Mouse (Mus musculus) neural tube, embryonic 12.5 days (tissue): ENCODE results near the gene Usp24. TPM values are rescaled to one million over a fixed set of nuclear protein-coding genes. Genes with fewer than 3 reads are reported as not detected.

Experiments used
- ATAC-seq: fragments of 200-750 bp; cut with Nextera tagmentation; 2 replicates; pipeline ENCODE4 v1.8.0; 2017; ENCODE audit warnings: low read depth, mild to moderate bottlenecking, moderate TSS enrichment, moderate library complexity; ENCODE audit not compliant: low FRiP score
- H3K27ac ChIP-seq: fragments of 300-500 bp; sonication (generic); 2 replicates; pipeline ENCODE4 v1.5.1; 2016
- H3K27me3 ChIP-seq: fragments of 300-500 bp; sonication (generic); replicated peaks from 2 replicates; pipeline ENCODE4 v1.6.1; 2016; ENCODE audit warnings: mild to moderate bottlenecking
- H3K36me3 ChIP-seq: fragments of 300-500 bp; sonication (generic); 2 replicates; pipeline ENCODE4 v1.6.1; 2016; ENCODE audit warnings: mild to moderate bottlenecking
- H3K4me1 ChIP-seq: fragments of 300-500 bp; sonication (generic); 2 replicates; pipeline ENCODE4 v1.6.1; 2016
- H3K4me2 ChIP-seq: fragments of 300-500 bp; sonication (generic); replicated peaks from 2 replicates; pipeline ENCODE4 v1.6.1; 2016; ENCODE audit warnings: mild to moderate bottlenecking
- H3K4me3 ChIP-seq: fragments of 300-500 bp; sonication (generic); 2 replicates; pipeline ENCODE4 v1.5.1; 2016
- H3K9ac ChIP-seq: fragments of 300-500 bp; sonication (generic); 2 replicates; pipeline ENCODE4 v1.6.1; 2016; ENCODE audit warnings: mild to moderate bottlenecking
- H3K9me3 ChIP-seq: fragments of 300-500 bp; sonication (generic); 2 replicates; pipeline ENCODE4 v1.6.1; 2016; ENCODE audit warnings: mild to moderate bottlenecking
- WGBS: fragments of 180-500 bp; shearing (Covaris S2); methylation state at CpG from one replicate; pipeline ENCODE4 v1.1.7; 2016; 5-methylcytosine and 5-hydroxymethylcytosine counted together
- polyA plus RNA-seq: library from polyadenylated mRNA; unstranded; fragments of >200 nt; fragmentation: Nextera tagmentation; extraction: Ambion mirVana; gene quantifications from 2 replicates; pipeline ENCODE4 v1.2.1, GENCODE M21; 2016

Gene Usp24
- polyA plus RNA-seq, 1 experiment from 2014 or later: 10.2 TPM

DNA sequence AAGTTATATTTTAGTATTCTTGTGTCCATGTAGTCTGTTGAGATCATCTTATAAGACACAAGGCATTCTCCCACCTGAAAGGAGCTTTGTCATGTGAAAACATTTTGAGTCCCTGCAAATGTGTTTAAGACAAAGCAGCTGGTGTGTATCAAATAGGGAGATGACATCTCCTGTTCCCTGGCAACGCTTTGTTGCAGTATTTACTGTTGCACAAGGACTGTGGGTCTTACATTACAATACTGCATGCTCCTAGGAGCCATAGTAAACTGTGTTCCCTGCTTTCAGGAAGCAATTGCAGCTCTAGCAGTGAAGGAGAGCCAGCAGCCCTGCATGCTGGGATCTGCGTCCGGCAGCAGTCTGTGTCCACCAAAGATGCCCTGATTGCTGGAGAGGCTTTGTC, 73.9 kb downstream of the Usp24 start:
- no peaks in the 10 kb centered on the region for H3K27me3 ChIP-seq
- H3K27ac ChIP-seq: no peak overlapping the region
- H3K4me3 ChIP-seq: no peak overlapping the region
- H3K36me3 ChIP-seq: peaks cover 70% of the 10 kb centered on the region
- no peak overlapping the region for H3K4me2 ChIP-seq
- no peaks in the 10 kb centered on the region for H3K9me3 ChIP-seq
- ATAC-seq: no peak
- no peak overlapping the region for H3K9ac ChIP-seq
- WGBS: 90% methylated on average over 3 of the region's 3 CpGs
- no peaks in the 10 kb centered on the region for H3K4me1 ChIP-seq

DNA sequence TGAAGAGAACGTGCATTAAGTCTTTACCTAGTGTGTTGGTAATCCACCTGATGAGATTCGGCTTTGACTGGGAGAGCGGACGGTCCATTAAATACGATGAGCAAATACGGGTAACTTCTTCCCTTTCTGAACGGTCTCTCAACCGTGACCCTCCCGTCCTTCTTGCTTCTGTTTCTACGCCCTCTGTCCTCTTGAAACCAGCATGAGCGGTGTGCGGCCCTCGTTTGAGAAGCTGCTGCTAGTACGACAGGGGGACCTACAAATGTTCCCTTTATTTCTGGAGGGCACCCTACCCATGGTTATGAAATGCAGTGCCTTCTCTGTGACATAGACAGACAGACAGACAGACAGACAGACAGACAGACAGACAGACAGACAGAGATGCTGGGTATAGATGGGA, 93.6 kb downstream of the Usp24 start:
- no peak for ATAC-seq
- Histone ChIP-seq H3K27ac (no peak overlapping the region), H3K9me3 (no peaks in the 10 kb centered on the region), H3K4me2 (no peak overlapping the region), H3K4me1 (no peaks in the 10 kb centered on the region), H3K36me3 (peaks cover 74% of the 10 kb centered on the region), H3K4me3 (no peak overlapping the region), H3K27me3 (no peaks in the 10 kb centered on the region), H3K9ac (no peak overlapping the region)
- WGBS: 92% methylated on average over 14 of the region's 14 CpGs

DNA sequence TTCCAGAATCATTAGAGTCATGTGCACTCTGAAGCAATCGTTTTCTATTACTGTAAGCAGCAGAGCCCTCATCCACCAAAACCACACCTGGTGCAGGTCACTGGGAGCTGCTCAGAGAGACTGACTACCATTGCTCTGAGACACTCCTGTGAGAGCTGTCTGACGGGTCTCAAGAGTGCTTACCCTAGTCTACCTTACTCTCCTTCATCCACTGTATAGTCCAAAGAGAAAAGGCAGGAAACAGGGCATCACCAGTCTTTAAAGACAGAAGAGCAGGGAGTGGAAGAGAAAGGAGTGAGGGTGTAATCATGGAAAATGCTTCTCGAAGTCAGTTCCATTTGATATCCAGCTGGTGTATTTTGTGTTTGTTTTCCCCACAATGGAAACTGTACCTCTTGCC, 103.2 kb downstream of the Usp24 start:
- no peaks in the 10 kb centered on the region for H3K27me3 ChIP-seq

DNA sequence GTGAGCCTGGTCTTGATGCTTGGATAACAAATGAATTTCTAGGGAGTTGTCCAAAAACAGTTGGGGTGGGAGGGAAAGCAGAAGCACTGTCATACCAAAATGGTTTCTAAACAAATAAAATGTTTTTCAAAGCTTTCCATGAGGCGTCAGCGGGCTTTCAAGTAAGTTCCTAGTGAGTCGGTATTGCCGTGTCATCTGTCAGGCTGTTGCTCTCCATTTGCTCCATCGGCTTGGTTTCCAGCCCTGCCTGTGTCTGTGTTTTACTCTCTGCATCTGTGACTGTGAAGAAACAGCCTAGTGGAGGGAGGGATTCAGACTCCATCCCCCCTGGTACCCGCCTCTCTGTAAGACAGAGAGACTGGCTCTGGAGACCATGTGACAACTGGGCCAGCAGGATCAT, 103.8 kb downstream of the Usp24 start:
- 87% methylated on average over 6 of the region's 6 CpGs for WGBS
- peaks cover 62% of the 10 kb centered on the region for H3K36me3 ChIP-seq
- no peaks in the 10 kb centered on the region for H3K4me1 ChIP-seq
- no peak overlapping the region for H3K4me3 ChIP-seq
- H3K9me3 ChIP-seq: no peaks in the 10 kb centered on the region
- no peak overlapping the region for H3K9ac ChIP-seq
- no peak overlapping the region for H3K4me2 ChIP-seq
- no peaks in the 10 kb centered on the region for H3K27me3 ChIP-seq
- no peak overlapping the region for H3K27ac ChIP-seq
- ATAC-seq: no peak

More for the DNA sequence above, 103.2 kb downstream of the Usp24 start:
- no peaks in the 10 kb centered on the region for H3K4me1 ChIP-seq
- no peak for ATAC-seq
- no peak overlapping the region for H3K4me3 ChIP-seq
- H3K4me2 ChIP-seq: no peak overlapping the region
- WGBS: 86% methylated on average over 3 of the region's 3 CpGs
- no peak overlapping the region for H3K9ac ChIP-seq
- no peak overlapping the region for H3K27ac ChIP-seq
- peaks cover 57% of the 10 kb centered on the region for H3K36me3 ChIP-seq
- no peaks in the 10 kb centered on the region for H3K9me3 ChIP-seq

DNA sequence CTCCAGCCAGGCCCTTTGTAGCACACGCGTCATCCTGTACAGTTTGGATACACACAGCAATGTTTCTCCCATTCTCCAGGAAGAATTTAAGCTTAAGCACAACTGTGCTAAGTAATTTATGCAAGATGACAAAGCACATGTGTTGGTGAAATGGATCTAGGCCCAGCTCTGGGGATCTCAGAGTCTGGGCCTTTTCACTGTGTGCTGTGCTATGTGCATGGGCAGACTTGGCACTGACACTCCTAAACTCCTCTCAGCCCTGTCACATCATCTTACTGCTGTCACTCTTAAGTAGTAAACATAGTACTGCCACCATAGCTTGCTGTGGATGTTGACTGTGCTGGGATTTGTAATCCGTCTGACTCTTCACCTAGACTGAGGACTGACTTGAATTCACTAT, 106.6 kb downstream of the Usp24 start:
- Histone ChIP-seq H3K4me2 (no peak overlapping the region), H3K36me3 (peaks cover 69% of the 10 kb centered on the region), H3K9me3 (no peaks in the 10 kb centered on the region), H3K27ac (no peak overlapping the region), H3K4me1 (no peaks in the 10 kb centered on the region), H3K4me3 (no peak overlapping the region), H3K9ac (no peak overlapping the region), H3K27me3 (no peaks in the 10 kb centered on the region)
- ATAC-seq: no peak
- 91% methylated on average over 3 of the region's 3 CpGs for WGBS

DNA sequence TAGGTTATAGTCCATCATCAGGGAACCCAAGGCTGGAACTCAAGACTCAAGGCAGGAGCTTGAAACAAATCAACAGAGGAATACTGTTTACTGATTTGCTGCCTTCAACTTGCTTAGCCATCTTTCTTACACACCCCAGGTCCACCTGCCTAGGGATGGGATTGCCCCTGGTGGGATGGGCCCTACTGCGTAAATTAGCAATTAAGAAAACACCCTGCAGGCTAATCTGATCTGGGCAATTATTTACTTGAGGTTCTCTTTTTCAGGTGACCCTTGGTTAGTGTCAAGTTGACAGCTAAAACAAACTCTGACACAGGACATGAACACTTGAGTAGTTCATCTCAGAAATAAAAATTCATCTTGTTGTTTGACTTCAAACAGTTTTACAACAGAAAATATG, 108.5 kb downstream of the Usp24 start:
- 94% methylated on average over 1 of the region's 1 CpGs for WGBS
- Histone ChIP-seq H3K9me3 (no peaks in the 10 kb centered on the region), H3K27me3 (no peaks in the 10 kb centered on the region), H3K9ac (no peak overlapping the region), H3K27ac (no peak overlapping the region), H3K4me1 (no peaks in the 10 kb centered on the region), H3K4me3 (no peak overlapping the region), H3K36me3 (peaks cover 66% of the 10 kb centered on the region), H3K4me2 (no peak overlapping the region)
- ATAC-seq: no peak

DNA sequence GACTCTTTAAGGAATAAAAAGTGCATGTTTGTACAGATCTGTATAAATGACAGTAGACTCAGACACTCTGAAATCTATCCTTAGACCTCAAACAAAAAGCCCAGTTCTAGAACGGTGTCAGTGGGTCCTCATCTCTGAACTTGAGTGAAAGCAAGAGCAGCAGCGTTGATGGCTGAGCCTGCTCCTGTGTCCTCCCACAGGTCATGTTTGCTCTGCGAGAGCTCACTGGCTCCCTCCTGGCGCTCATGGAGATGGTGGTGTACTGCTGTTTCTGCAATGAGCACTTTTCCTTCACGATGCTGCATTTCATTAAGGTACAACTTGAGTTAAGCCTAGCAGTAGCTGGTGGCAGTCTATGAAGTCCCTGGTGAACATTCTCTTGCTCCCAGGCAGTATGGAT, 110.3 kb downstream of the Usp24 start:
- Histone ChIP-seq H3K27ac (no peak overlapping the region), H3K36me3 (peaks cover 70% of the 10 kb centered on the region), H3K9ac (no peak overlapping the region), H3K9me3 (no peaks in the 10 kb centered on the region), H3K4me3 (no peak overlapping the region), H3K4me2 (no peak overlapping the region), H3K4me1 (no peaks in the 10 kb centered on the region), H3K27me3 (no peaks in the 10 kb centered on the region)
- WGBS: 71% methylated on average over 5 of the region's 5 CpGs
- no peak for ATAC-seq

DNA sequence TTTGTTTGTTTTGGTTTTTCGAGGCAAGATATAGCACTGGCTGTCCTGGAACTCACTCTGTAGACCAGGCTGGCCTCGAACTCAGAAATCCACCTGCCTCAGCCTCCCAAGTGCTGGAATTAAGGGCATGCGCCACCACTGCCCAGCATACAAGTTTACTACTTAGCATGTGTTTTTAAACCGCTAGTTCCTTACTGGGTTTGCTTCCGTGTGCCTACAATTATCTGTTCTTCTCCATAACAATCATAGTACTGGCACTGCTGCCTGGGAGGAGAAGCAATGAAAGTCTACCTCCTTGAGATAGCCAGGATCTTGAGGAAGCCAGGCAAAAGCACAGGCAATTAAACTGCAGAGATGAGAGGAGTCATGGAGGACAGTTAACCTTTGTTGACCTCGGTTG, 112.6 kb downstream of the Usp24 start:
- WGBS: 91% methylated on average over 6 of the region's 6 CpGs
- H3K4me1 ChIP-seq: no peaks in the 10 kb centered on the region
- no peak overlapping the region for H3K4me3 ChIP-seq
- H3K27ac ChIP-seq: no peak overlapping the region
- no peak overlapping the region for H3K9ac ChIP-seq
- H3K27me3 ChIP-seq: no peaks in the 10 kb centered on the region
- ATAC-seq: no peak
- H3K36me3 ChIP-seq: peaks cover 78% of the 10 kb centered on the region
- no peaks in the 10 kb centered on the region for H3K9me3 ChIP-seq
- H3K4me2 ChIP-seq: no peak overlapping the region

DNA sequence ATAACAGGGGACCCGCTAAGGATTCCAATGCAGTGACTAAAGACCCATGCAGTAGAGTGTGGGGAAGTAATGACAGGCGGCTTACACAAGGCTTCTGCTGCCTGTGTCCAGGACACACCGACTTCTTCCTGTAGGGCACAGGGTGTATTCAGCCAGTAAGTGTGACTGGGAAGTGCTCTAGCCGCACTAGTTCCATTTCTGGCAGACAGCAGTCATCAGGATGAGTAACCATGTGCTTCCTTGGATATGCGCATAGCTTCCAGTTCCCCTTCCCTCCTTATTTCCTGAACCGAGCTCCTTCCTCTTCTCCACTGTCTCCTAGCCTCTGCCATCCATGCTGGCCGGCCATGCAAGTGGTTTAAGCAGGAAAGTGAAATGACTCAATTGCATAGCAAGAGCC, 113.1 kb downstream of the Usp24 start:
- no peak overlapping the region for H3K27ac ChIP-seq
- H3K36me3 ChIP-seq: peaks cover 76% of the 10 kb centered on the region
- no peaks in the 10 kb centered on the region for H3K9me3 ChIP-seq
- H3K4me3 ChIP-seq: no peak overlapping the region
- ATAC-seq: no peak
- no peaks in the 10 kb centered on the region for H3K27me3 ChIP-seq
- H3K9ac ChIP-seq: no peak overlapping the region
- no peaks in the 10 kb centered on the region for H3K4me1 ChIP-seq
- WGBS: 87% methylated on average over 7 of the region's 7 CpGs
- no peak overlapping the region for H3K4me2 ChIP-seq

DNA sequence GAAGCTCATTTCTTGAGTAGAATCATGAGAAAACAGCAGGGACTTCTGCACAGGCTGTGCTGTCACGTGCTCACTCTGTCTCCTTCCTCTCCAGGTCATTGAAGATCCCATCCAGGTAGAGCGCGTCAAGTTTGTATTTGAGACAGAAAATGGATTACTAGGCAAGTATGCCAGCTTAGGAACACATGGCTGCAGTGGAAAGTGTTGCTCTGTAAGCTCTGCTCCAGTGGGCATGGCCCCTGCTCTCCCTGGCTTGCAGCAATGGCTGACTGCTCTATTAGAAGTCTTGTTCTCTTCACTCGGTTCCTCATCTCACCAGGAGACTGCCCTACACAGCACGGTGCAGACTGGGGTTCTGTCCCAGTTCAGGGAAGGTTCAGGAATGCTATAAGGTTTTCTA, 114.4 kb downstream of the Usp24 start:
- peaks cover 69% of the 10 kb centered on the region for H3K36me3 ChIP-seq
- no peaks in the 10 kb centered on the region for H3K27me3 ChIP-seq
- no peaks in the 10 kb centered on the region for H3K4me1 ChIP-seq
- H3K9ac ChIP-seq: no peak overlapping the region
- ATAC-seq: no peak
- 93% methylated on average over 5 of the region's 5 CpGs for WGBS
- no peaks in the 10 kb centered on the region for H3K9me3 ChIP-seq
- H3K4me2 ChIP-seq: no peak overlapping the region
- no peak overlapping the region for H3K27ac ChIP-seq
- no peak overlapping the region for H3K4me3 ChIP-seq

DNA sequence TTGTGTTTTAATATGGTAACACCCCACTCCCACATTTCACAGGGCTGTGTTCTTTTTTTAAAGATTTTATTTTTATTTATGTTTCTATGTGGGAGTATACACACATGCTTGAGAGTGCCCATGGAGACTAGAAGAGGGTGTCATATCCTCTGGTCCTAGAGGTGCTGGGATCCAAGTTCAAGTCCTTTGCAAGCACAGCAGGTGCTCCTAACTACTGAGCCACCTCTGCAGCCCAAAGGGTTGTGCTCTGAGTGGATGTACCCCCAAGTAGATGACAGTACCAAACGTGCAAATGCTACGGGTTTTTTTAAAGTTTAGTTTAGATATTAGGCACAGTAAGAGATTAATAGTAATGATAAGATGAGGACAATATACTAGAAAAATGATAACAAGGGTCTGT, 119.4 kb downstream of the Usp24 start:
- Histone ChIP-seq H3K27me3 (no peaks in the 10 kb centered on the region), H3K27ac (no peak overlapping the region), H3K36me3 (peaks cover 76% of the 10 kb centered on the region), H3K9me3 (no peaks in the 10 kb centered on the region), H3K9ac (no peak overlapping the region), H3K4me3 (no peak overlapping the region), H3K4me1 (no peaks in the 10 kb centered on the region), H3K4me2 (no peak overlapping the region)
- ATAC-seq: no peak
- 95% methylated on average over 2 of the region's 2 CpGs for WGBS

DNA sequence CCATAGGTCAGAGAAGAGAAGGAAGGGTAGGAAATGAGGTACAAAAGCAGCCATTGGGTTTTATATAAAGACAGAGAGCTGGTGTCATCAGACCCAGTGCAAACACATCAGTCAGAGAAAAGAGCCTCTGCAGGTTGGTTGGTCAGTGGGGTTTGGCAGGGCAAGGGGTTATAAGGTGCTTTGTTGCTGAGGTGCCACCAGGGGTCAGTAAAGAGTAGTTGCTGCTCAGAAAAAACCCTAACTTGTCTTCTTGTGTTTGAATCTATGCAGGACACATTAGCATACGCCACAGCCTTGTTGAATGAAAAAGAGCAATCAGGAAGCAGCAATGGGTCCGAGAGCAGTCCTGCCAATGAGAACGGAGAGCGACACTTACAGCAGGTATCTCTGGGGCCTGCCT, 120.5 kb downstream of the Usp24 start:
- H3K9ac ChIP-seq: no peak overlapping the region
- H3K27ac ChIP-seq: no peak overlapping the region
- no peak overlapping the region for H3K4me3 ChIP-seq
- no peak for ATAC-seq
- H3K4me1 ChIP-seq: no peaks in the 10 kb centered on the region
- 73% methylated on average over 4 of the region's 4 CpGs for WGBS
- no peaks in the 10 kb centered on the region for H3K9me3 ChIP-seq
- H3K36me3 ChIP-seq: peaks cover 72% of the 10 kb centered on the region
- no peak overlapping the region for H3K4me2 ChIP-seq
- H3K27me3 ChIP-seq: no peaks in the 10 kb centered on the region

DNA sequence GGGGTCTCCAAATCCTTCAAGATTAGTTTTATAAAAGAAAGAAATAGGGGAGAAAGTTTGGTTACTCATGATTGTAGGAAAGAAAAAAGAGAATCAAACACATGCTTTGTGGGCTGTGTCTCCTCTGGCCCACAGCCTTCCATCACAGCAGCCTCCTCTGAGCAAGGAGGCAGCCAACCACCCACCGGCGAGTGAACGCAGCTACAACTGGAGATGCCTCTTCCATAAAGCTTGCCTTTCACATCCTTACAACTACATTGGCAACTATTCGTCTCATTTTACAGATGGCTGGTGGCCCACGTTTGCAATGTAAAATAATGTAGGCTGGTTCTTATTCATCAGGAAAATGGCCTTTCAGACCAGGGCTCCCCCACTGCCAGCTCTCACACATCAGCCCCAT, 121.2 kb downstream of the Usp24 start:
- Histone ChIP-seq H3K36me3 (peaks cover 70% of the 10 kb centered on the region), H3K27ac (no peak overlapping the region), H3K27me3 (no peaks in the 10 kb centered on the region), H3K4me3 (no peak overlapping the region), H3K4me2 (no peak overlapping the region), H3K4me1 (no peaks in the 10 kb centered on the region), H3K9me3 (no peaks in the 10 kb centered on the region), H3K9ac (no peak overlapping the region)
- WGBS: 95% methylated on average over 5 of the region's 5 CpGs
- ATAC-seq: no peak

DNA sequence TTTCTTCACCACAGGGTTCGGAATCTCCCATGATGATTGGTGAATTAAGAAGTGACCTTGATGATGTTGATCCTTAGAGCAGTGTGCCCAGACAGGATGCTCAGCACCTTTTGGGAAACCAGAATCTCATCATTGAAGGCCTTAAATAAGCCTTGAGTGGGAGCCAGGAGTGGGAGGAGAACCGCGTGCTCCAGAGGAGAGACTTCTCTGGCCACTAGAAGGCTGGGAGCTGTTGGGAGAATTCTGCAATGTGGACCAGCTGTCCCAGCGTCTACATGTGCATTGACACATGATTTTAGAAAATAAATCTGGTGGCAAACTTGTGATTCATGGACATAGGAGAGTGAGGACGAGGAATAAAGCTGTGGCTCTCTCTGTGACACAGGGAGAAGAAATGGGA, 122.8 kb downstream of the Usp24 start:
- Histone ChIP-seq H3K4me1 (no peaks in the 10 kb centered on the region), H3K27me3 (no peaks in the 10 kb centered on the region), H3K4me3 (no peak overlapping the region), H3K27ac (no peak overlapping the region), H3K9me3 (no peaks in the 10 kb centered on the region), H3K36me3 (peaks cover 68% of the 10 kb centered on the region), H3K4me2 (no peak overlapping the region), H3K9ac (no peak overlapping the region)
- 93% methylated on average over 5 of the region's 5 CpGs for WGBS
- ATAC-seq: no peak
